Mouse (Mus musculus) lung, postnatal 0 days (tissue): ENCODE measurements around the gene Olfr287. TPM values are rescaled to one million over a fixed set of nuclear protein-coding genes. Genes with fewer than 3 reads are reported as not detected.

Experiments used
- ATAC-seq: fragments of 200-750 bp; cut with Nextera tagmentation; 2 replicates; pipeline ENCODE4 v1.8.0; 2017; ENCODE audit warnings: moderate library complexity
- DNase-seq: peaks from one replicate; pipeline ENCODE4 v3.0.0-alpha.2; 2016; ENCODE audit warnings: low spot score
- H3K27ac ChIP-seq: fragments of 300-500 bp; sonication (generic); 2 replicates; pipeline ENCODE4 v1.5.1; 2014; ENCODE audit warnings: antibody characterized with exemption, mild to moderate bottlenecking, low read length, mixed read lengths
- H3K27me3 ChIP-seq: fragments of 300-500 bp; sonication (generic); replicated peaks from 2 replicates; pipeline ENCODE4 v1.6.1; 2014; ENCODE audit warnings: low read length, mixed read lengths; ENCODE audit not compliant: insufficient read depth
- H3K36me3 ChIP-seq: fragments of 300-500 bp; sonication (generic); 2 replicates; pipeline ENCODE4 v1.6.1; 2014; ENCODE audit warnings: low read length, mixed read lengths; ENCODE audit not compliant: insufficient read depth
- H3K4me1 ChIP-seq: fragments of 300-500 bp; sonication (generic); 2 replicates; pipeline ENCODE4 v1.6.1; 2014; ENCODE audit warnings: antibody characterized with exemption, low read depth, low read length, mixed read lengths; ENCODE audit not compliant: insufficient read depth
- H3K4me2 ChIP-seq: fragments of 300-500 bp; sonication (generic); replicated peaks from 2 replicates; pipeline ENCODE4 v1.6.1; 2014; ENCODE audit warnings: low read depth, mild to moderate bottlenecking, low read length, moderate library complexity, mixed read lengths
- H3K4me3 ChIP-seq: fragments of 300-500 bp; sonication (generic); 2 replicates; pipeline ENCODE4 v1.5.1; 2014; ENCODE audit warnings: low read depth, low read length
- H3K9ac ChIP-seq: fragments of 300-500 bp; sonication (generic); replicated peaks from 2 replicates; pipeline ENCODE4 v1.6.1; 2014; ENCODE audit warnings: low read depth, mild to moderate bottlenecking
- H3K9me3 ChIP-seq: fragments of 300-500 bp; sonication (generic); 2 replicates; pipeline ENCODE4 v1.6.1; 2016; ENCODE audit warnings: low read length, mixed read lengths
- CTCF ChIP-seq: IDR thresholded peaks from 2 replicates; pipeline ENCODE4 v1.5.1; 2016; ENCODE audit warnings: antibody characterized with exemption, mild to moderate bottlenecking
- EP300 ChIP-seq: IDR thresholded peaks from 2 replicates; pipeline ENCODE4 v1.6.1; 2016; ENCODE audit warnings: antibody characterized with exemption, mild to moderate bottlenecking, control low read depth
- WGBS: fragments of 180-500 bp; shearing (Covaris S2); extraction: QIAGEN DNeasy Blood & Tissue Kit; methylation state at CpG from one replicate; pipeline ENCODE4 v1.1.7; 2014; 5-methylcytosine and 5-hydroxymethylcytosine counted together
- polyA plus RNA-seq: library from polyadenylated mRNA; unstranded; fragments of >200 nt; fragmentation: Nextera tagmentation; extraction: Ambion mirVana; gene quantifications from 2 replicates; pipeline ENCODE4 v1.2.1, GENCODE M21; 2015

The Olfr287 gene
- polyA plus RNA-seq, 1 experiment from 2014 or later: not detected

DNA sequence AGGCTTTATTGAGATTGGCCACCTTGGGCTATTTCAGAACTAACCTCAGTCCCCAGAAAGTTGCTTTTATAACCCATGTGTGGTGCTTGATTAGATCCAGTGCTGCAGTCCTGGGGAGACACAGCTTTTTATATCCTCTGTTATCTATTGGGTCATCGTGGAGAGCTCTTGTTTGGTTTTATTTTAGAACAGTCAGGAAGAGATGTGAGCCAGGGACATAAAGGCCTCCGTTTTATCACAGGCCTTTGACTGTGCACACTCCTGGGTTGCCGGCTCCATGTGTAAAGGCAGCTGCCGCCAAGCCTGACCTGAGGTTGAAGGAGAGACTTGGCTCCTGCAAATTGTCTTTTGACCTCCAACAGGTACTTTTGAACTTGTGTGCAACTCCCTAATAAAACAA lies 58.3 kb downstream of the Olfr287 start:
- DNase-seq (no peak), ATAC-seq (no peak)
- H3K27me3 ChIP-seq: peaks cover 10% of the 10 kb centered on the region
- no peaks in the 10 kb centered on the region for H3K9me3 ChIP-seq
- H3K4me2 ChIP-seq: no peak overlapping the region
- H3K4me1 ChIP-seq: no peaks in the 10 kb centered on the region
- H3K36me3 ChIP-seq: no peaks in the 10 kb centered on the region
- TF ChIP-seq EP300: no peak
- no peak for TF ChIP-seq CTCF
- 56% methylated on average over 4 of the region's 4 CpGs for WGBS
- H3K4me3 ChIP-seq: no peak overlapping the region
- no peak overlapping the region for H3K9ac ChIP-seq
- no peak overlapping the region for H3K27ac ChIP-seq

DNA sequence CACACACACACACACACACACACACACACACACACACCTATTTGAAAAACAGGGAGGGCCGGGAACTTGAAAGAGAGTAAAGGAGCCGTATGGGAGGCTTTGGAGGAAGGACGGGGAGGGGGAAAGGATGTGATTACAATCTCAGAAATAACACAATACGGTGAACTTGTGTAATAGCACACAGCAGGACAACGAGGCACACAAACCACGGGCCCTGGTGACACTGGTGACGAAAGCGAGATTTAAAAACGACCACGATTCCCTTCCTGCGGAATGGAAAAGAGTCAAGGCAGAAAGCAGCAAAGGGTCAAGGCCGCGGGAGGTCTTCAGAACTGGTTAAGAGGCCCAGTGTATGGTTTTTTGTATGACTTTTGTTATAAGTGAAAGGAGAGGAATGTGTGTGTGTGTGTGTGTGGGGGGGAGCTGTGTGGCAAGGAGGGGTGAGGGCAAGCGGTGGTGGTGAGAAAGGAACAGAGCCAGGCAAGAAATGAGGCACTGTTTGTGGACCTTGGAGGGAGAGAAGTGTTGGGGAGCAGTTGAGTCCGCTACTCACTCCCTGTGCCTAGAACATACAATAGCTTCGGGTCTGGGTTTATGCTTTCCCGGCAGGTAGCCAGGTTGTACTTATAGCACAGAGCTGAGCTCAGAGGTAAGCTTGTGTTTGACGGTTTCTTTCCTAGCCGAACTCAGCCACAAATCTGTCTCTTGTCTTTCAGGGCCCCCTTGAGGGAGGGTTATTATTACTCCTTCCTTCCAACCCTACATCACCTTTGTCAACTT lies 59.6 kb downstream of the Olfr287 start:
- no peak overlapping the region for H3K4me3 ChIP-seq
- H3K4me2 ChIP-seq: no peak overlapping the region
- no peak; the same call in 1 of the 2 replicates for ATAC-seq
- no peaks in the 10 kb centered on the region for H3K9me3 ChIP-seq
- H3K36me3 ChIP-seq: no peaks in the 10 kb centered on the region
- 62% methylated on average over 19 of the region's 19 CpGs for WGBS
- no peak overlapping the region for H3K9ac ChIP-seq
- no peak for DNase-seq
- TF ChIP-seq CTCF (no peak), EP300 (no peak)
- no peaks in the 10 kb centered on the region for H3K27me3 ChIP-seq
- H3K27ac ChIP-seq: no peak overlapping the region
- H3K4me1 ChIP-seq: no peaks in the 10 kb centered on the region

- no peak overlapping the region for H3K4me2 ChIP-seq
- WGBS: 40% methylated on average over 1 of the region's 1 CpGs
- no peak overlapping the region for H3K4me3 ChIP-seq
- no peaks in the 10 kb centered on the region for H3K9me3 ChIP-seq
- H3K27me3 ChIP-seq: no peaks in the 10 kb centered on the region
- H3K4me1 ChIP-seq: no peaks in the 10 kb centered on the region
- H3K36me3 ChIP-seq: no peaks in the 10 kb centered on the region
- TF ChIP-seq EP300 (no peak), CTCF (no peak)
- ATAC-seq: no peak
- no peak for DNase-seq
- H3K9ac ChIP-seq: no peak overlapping the region
- no peak overlapping the region for H3K27ac ChIP-seq
These were observed 63.6 kb downstream of the Olfr287 start for GRCm38 (mm10) chr15:98157253-98157652.

Other genes with a start within 250 kb of the Olfr287 start
- gene Col2a1, start 216.4 kb downstream of the Olfr287 start, polyA plus RNA-seq: 0.18 TPM in 1 of 2 replicates, not detected in the other
- 12.8 and 15.5 TPM in 2 replicates for gene Pfkm, start 128.5 kb downstream of the Olfr287 start, polyA plus RNA-seq
- 9.2 and 10.2 TPM in 2 replicates for gene Senp1, start 127.3 kb downstream of the Olfr287 start, polyA plus RNA-seq
- 40.3 and 42.3 TPM in 2 replicates for gene Asb8, start 55.4 kb downstream of the Olfr287 start, polyA plus RNA-seq
- 0.04 and 0.07 TPM in 2 replicates for gene Ccdc184, start 53.9 kb downstream of the Olfr287 start, polyA plus RNA-seq
- not detected in 2 replicates for gene Olfr288, start 25.5 kb downstream of the Olfr287 start, polyA plus RNA-seq
- not detected in 2 replicates for gene Gm44579, start 79 bp downstream of the Olfr287 start, polyA plus RNA-seq
- not detected in 2 replicates for gene Olfr286, start 13.4 kb upstream of the Olfr287 start, polyA plus RNA-seq
- not detected in 2 replicates for gene H1fnt, start 36.2 kb upstream of the Olfr287 start, polyA plus RNA-seq
- 0.93 and 1.3 TPM in 2 replicates for gene Zfp641, start 75.1 kb upstream of the Olfr287 start, polyA plus RNA-seq
- gene Olfr285, start 96.3 kb upstream of the Olfr287 start, polyA plus RNA-seq: not detected in 2 replicates
- gene Olfr284, start 119.9 kb upstream of the Olfr287 start, polyA plus RNA-seq: not detected in 2 replicates
- not detected in 2 replicates for gene Olfr283, start 159.9 kb upstream of the Olfr287 start, polyA plus RNA-seq
- gene Olfr282, start 210.2 kb upstream of the Olfr287 start, polyA plus RNA-seq: not detected in 2 replicates
- not detected in 2 replicates for gene Olfr281, start 231.5 kb upstream of the Olfr287 start, polyA plus RNA-seq
- gene OR5BS1P, start 248.8 kb upstream of the Olfr287 start, polyA plus RNA-seq: not detected in 2 replicates